Mouse (Mus musculus) midbrain, embryonic 10.5 days (tissue): ENCODE data around the gene Cyth3. TPM values are rescaled to one million over a fixed set of nuclear protein-coding genes. Genes with fewer than 3 reads are reported as not detected.

Experiments used
- DNase-seq: peaks from one replicate; pipeline ENCODE4 v3.0.0-alpha.2; 2017; ENCODE audit warnings: low spot score
- H3K27ac ChIP-seq: fragments of 300-500 bp; sonication (generic); replicated peaks from 2 replicates; pipeline ENCODE4 v1.5.1; 2016; ENCODE audit warnings: mild to moderate bottlenecking
- H3K27me3 ChIP-seq: fragments of 300-500 bp; sonication (generic); 2 replicates; pipeline ENCODE4 v1.6.1; 2016; ENCODE audit warnings: low read depth, mild to moderate bottlenecking; ENCODE audit not compliant: poor library complexity, severe bottlenecking
- H3K36me3 ChIP-seq: fragments of 300-500 bp; sonication (generic); 2 replicates; pipeline ENCODE4 v1.6.1; 2016; ENCODE audit warnings: mild to moderate bottlenecking, moderate library complexity
- H3K4me1 ChIP-seq: fragments of 300-500 bp; sonication (generic); 2 replicates; pipeline ENCODE4 v1.6.1; 2016
- H3K4me3 ChIP-seq: fragments of 300-500 bp; sonication (generic); 2 replicates; pipeline ENCODE4 v1.5.1; 2016; ENCODE audit warnings: mild to moderate bottlenecking, moderate library complexity
- H3K9me3 ChIP-seq: fragments of 300-500 bp; sonication (generic); replicated peaks from 2 replicates; pipeline ENCODE4 v1.6.1; 2016; ENCODE audit warnings: mild to moderate bottlenecking
- WGBS: fragments of 180-500 bp; shearing (Covaris S2); methylation state at CpG from one replicate; pipeline ENCODE4 v1.1.7; 2016; 5-methylcytosine and 5-hydroxymethylcytosine counted together
- polyA plus RNA-seq: library from polyadenylated mRNA; unstranded; fragments of >200 nt; fragmentation: Nextera tagmentation; extraction: Ambion mirVana; gene quantifications from 2 replicates; pipeline ENCODE4 v1.2.1, GENCODE M21; 2016

Gene Cyth3
- polyA plus RNA-seq, 1 experiment from 2014 or later, result 28.1 TPM

DNA sequence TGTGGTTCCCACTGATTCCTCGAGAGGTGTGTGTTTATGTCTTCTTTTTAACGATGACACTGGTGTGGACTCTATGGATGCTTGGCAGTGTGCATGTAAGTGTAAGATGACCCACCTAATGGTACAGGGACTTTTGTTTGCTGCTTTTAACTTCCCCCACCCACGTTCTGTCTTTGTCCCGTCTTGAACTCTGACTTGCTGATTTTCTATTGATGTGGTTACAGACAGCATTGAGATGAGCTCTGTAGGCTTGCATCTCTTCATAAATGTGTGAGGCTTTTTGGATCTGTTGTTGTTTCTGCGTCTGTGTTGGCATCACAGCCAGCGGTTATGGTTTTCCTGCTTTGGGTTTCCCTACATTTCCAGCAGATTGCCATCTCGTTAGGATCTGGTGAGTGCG is 8.5 kb downstream of the Cyth3 start:
- WGBS, result 93% methylated on average over 8 of the region's 8 CpGs
- Histone ChIP-seq H3K4me1 (peaks cover 32% of the 10 kb centered on the region), H3K27me3 (no peaks in the 10 kb centered on the region)

DNA sequence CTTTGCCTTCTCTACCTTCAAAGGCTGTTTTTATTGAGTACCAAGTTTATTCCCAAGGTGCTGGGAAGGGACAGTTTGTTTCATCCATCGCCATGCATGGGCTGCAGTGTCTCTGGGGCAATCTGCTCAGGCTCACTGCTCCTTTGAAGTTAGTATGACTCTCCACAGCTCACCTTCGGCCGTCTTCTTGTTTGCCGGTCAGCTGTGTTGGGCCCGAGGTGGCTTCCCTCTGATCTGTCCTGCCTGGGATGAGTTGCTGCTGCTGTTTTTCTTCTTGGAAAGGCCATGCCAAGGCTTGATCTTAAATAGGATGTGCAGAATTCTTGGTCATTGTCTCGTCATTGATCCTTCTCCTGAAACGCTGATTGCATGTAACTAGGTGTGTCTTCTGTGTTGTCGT is 9.3 kb downstream of the Cyth3 start:
- WGBS, result 87% methylated on average over 8 of the region's 8 CpGs
- no peak overlapping the region for H3K27ac ChIP-seq
- peaks cover 28% of the 10 kb centered on the region for H3K4me1 ChIP-seq
- 0 out of 2 replicates have a peak, but pooled peaks cover 4% of the 10 kb centered on the region for H3K9me3 ChIP-seq
- DNase-seq, result no peak
- no peaks in the 10 kb centered on the region for H3K36me3 ChIP-seq
- H3K4me3 ChIP-seq, result no peak overlapping the region
- no peaks in the 10 kb centered on the region for H3K27me3 ChIP-seq

More for the DNA sequence above, 8.5 kb downstream of the Cyth3 start:
- Histone ChIP-seq H3K36me3 (no peaks in the 10 kb centered on the region), H3K4me3 (no peak overlapping the region), H3K9me3 (0 out of 2 replicates have a peak, but pooled peaks cover 4% of the 10 kb centered on the region), H3K27ac (no peak overlapping the region)
- no peak for DNase-seq

- DNase-seq, result no peak
- WGBS, result 70% methylated on average over 9 of the region's 9 CpGs
- peaks cover 28% of the 10 kb centered on the region for H3K4me1 ChIP-seq
These were observed 10.7 kb downstream of the Cyth3 start for GRCm38 (mm10) chr5:143632674-143633557.

DNA sequence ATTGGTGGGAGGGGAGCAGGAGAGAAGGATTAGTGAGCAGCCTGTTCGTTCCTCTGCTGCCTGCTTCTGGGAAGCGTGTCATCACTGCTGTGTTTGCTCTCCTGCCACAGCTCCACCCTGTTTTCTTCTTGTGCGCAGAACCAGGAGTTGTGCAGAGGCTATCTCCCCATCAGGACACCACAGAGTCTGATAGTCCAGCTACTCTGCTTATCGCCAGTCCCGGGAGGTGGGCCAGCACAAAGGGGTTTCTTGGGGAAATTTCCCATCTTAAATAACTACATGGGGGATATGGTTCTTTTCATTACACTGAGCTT is 11.3 kb downstream of the Cyth3 start:
- Histone ChIP-seq H3K27ac (0 out of 2 replicates have a peak overlapping the region, but pooled peaks have one; percentile 23), H3K9me3 (0 out of 2 replicates have a peak, but pooled peaks cover 4% of the 10 kb centered on the region), H3K4me1 (peaks cover 28% of the 10 kb centered on the region), H3K4me3 (no peak overlapping the region), H3K27me3 (no peaks in the 10 kb centered on the region), H3K36me3 (no peaks in the 10 kb centered on the region)
- whole genome bisulfite sequencing, result 48% methylated on average over 5 of the region's 5 CpGs
- DNase-seq, result no peak

More at GRCm38 (mm10) chr5:143632674-143633557, 10.7 kb downstream of the Cyth3 start:
- H3K27me3 ChIP-seq, result no peaks in the 10 kb centered on the region
- H3K4me3 ChIP-seq, result no peak overlapping the region
- no peaks in the 10 kb centered on the region for H3K36me3 ChIP-seq
- 0 out of 2 replicates have a peak overlapping the region, but pooled peaks have one; percentile 23 for H3K27ac ChIP-seq
- 0 out of 2 replicates have a peak, but pooled peaks cover 4% of the 10 kb centered on the region for H3K9me3 ChIP-seq

DNA sequence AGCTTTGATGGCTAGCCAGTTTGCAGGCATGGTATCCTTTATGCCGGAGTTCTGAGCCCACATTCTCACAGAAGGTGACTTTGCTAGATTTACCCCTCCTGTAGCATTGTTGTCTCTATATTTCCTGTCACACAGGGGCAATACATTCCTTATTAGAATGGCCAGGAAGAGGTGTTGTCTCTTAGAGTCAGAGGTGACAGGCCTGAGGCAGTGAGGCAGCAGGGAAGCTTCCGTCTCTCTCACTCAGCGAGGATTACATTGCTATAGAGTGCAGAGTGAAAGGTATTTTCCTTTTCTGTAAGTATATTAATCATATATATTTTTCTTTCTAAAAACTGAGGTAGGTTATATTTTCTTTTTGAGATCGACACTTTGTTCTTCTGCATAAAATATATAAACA is 11.6 kb downstream of the Cyth3 start:
- Histone ChIP-seq H3K9me3 (0 out of 2 replicates have a peak, but pooled peaks cover 4% of the 10 kb centered on the region), H3K27me3 (no peaks in the 10 kb centered on the region), H3K4me3 (no peak overlapping the region), H3K4me1 (peaks cover 28% of the 10 kb centered on the region), H3K27ac (no peak overlapping the region), H3K36me3 (no peaks in the 10 kb centered on the region)
- 75% methylated on average over 4 of the region's 4 CpGs for WGBS
- no peak for DNase-seq

DNA sequence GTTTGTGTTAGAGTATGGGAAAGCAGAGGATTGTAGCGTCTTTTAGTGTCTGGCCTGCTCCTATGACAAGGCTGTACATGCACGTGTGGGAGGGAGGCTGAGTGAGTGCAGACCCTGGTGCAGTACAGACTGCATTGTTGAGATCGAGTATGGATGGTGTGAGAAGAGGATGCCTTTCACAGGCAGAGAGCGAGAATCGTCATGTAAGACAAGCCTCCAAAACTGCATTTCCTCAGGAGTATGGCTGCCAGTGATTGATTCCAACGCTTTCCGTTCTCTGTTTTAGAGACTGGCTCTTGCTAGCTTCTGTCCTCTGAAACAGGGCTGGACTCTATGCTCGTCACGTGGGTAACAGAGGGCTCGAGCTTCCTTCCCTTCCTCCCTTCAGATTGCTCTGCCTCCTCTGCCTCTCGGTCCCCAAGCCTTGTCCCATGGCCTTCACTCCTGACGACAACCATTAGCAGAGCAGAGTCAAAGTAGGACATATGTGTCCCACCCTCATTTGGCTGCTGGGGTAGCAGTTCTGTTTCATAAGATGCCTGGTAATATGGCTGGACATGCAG is 12.4 kb downstream of the Cyth3 start:
- Histone ChIP-seq H3K9me3 (0 out of 2 replicates have a peak, but pooled peaks cover 4% of the 10 kb centered on the region), H3K27ac (no peak overlapping the region; the same call in 1 of the 2 replicates), H3K27me3 (no peaks in the 10 kb centered on the region), H3K4me3 (no peak overlapping the region), H3K36me3 (no peaks in the 10 kb centered on the region), H3K4me1 (peaks cover 28% of the 10 kb centered on the region)
- no peak for DNase-seq
- WGBS, result 73% methylated on average over 12 of the region's 12 CpGs

DNA sequence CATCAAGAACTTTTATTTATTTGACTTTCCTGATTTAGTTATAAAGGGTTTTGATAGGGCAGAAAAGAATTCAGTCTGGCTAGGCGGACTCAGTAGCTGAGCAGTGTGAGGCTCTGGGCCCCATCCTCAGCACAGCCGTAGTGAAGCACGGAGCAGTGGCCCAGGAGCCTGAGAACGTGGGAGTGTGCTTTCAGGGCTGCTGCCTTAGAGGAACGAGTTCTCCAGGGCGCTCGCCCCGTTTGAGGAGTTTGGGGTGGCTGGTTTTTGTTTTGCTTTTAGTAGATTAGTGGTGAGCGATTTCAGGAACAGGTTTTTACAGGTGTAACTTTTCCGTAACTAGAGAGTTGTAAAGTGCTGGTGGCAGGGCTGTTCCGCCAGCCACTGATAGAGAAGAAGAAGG is 13.1 kb downstream of the Cyth3 start:
- H3K4me1 ChIP-seq, result peaks cover 28% of the 10 kb centered on the region

DNA sequence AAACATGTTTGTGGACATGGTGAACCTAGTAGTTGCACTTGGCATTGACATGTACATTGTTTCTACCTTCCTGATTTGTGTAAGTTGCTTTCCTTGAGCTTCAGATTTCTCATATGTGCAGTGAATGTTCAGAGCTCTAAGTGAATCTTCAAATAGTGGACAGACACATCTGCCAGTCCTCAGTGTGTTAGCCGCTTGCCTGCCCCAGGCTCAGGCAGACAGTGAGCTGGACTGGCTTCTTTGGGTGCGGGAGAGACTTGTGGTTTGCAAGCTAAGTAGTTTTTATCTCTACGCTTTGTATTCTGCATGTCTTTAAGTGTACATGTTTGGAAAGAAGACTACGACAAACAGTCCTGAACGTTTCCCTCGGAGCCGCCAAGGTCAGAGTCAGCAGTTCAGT is 13.9 kb downstream of the Cyth3 start:
- H3K4me3 ChIP-seq, result no peak overlapping the region
- H3K9me3 ChIP-seq, result no peaks in the 10 kb centered on the region
- H3K27ac ChIP-seq, result no peak overlapping the region
- no peak for DNase-seq
- no peaks in the 10 kb centered on the region for H3K36me3 ChIP-seq
- peaks cover 28% of the 10 kb centered on the region for H3K4me1 ChIP-seq
- 91% methylated on average over 7 of the region's 7 CpGs for WGBS
- no peaks in the 10 kb centered on the region for H3K27me3 ChIP-seq

More for the DNA sequence above, 13.1 kb downstream of the Cyth3 start:
- no peak overlapping the region for H3K27ac ChIP-seq
- WGBS, result 86% methylated on average over 11 of the region's 11 CpGs
- no peak overlapping the region for H3K4me3 ChIP-seq
- no peaks in the 10 kb centered on the region for H3K27me3 ChIP-seq
- H3K36me3 ChIP-seq, result no peaks in the 10 kb centered on the region
- 0 out of 2 replicates have a peak, but pooled peaks cover 2% of the 10 kb centered on the region for H3K9me3 ChIP-seq
- DNase-seq, result no peak

DNA sequence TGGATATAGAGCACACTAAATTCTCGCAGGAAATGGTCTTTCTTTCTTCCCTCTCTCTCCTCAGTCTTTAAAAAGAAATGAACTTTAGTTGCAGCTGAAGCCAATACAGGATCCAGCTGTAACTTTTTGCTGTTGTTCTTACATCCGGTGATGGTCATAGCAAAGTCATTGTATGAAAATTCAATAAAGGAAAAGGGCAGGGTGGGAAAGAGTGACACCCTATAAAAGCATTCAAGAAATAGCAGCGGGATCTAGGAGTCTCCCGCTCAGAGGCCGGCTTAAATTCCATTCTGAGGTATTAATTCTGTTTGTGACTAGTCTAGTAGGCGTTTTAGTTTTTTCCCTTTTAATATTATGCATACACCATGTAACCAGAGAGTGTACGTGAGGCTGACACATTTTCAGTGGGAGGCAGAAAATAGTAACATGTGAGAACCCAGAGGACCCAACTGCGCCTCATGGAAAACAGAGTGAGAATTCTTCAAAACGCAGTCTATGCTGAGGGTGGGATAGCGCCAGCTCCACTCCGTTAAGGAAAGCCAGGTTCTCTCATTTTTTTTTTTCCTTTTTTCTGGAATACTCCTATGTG is 15.7 kb downstream of the Cyth3 start:
- H3K27me3 ChIP-seq, result no peaks in the 10 kb centered on the region
- WGBS, result 86% methylated on average over 11 of the region's 11 CpGs
- H3K36me3 ChIP-seq, result no peaks in the 10 kb centered on the region
- no peak for DNase-seq
- H3K27ac ChIP-seq, result no peak overlapping the region
- no peaks in the 10 kb centered on the region for H3K9me3 ChIP-seq
- no peak overlapping the region for H3K4me3 ChIP-seq
- peaks cover 21% of the 10 kb centered on the region; the same call in 1 of the 2 replicates for H3K4me1 ChIP-seq

GRCm38 (mm10) chr5:143638516-143639270 is 16.4 kb downstream of the Cyth3 start:
- no peaks in the 10 kb centered on the region for H3K27me3 ChIP-seq
- DNase-seq, result no peak
- no peak overlapping the region for H3K27ac ChIP-seq
- peaks cover 13% of the 10 kb centered on the region; the same call in 1 of the 2 replicates for H3K4me1 ChIP-seq
- WGBS, result 84% methylated on average over 7 of the region's 7 CpGs
- H3K9me3 ChIP-seq, result no peaks in the 10 kb centered on the region
- no peaks in the 10 kb centered on the region for H3K36me3 ChIP-seq
- H3K4me3 ChIP-seq, result no peak overlapping the region

DNA sequence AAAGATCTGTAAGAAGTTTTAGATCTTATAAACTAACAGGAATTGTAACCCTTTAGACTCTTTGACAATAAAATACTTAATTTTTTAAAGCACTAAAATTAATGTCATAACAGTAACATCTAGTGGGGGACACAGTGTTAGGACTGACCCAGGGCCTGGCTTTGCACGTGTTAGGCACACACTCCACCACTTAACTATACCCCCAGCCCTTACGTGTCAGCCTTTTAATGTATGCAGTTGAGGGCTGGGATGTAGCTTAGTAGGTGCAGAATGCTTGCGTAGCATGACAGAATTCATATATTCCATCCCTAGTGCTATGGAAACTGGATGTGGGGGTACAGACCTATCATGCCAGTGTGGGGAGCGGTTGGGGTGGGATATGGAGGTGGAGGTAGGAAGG is 17.1 kb downstream of the Cyth3 start:
- DNase-seq, result no peak
- no peak overlapping the region for H3K4me3 ChIP-seq
- H3K27me3 ChIP-seq, result no peaks in the 10 kb centered on the region
- WGBS, result 94% methylated on average over 4 of the region's 4 CpGs
- no peak overlapping the region for H3K27ac ChIP-seq
- H3K9me3 ChIP-seq, result no peaks in the 10 kb centered on the region
- H3K4me1 ChIP-seq, result 0 out of 2 replicates have a peak, but pooled peaks cover 9% of the 10 kb centered on the region
- no peaks in the 10 kb centered on the region for H3K36me3 ChIP-seq

GRCm38 (mm10) chr5:143639810-143640209 is 17.6 kb downstream of the Cyth3 start:
- Histone ChIP-seq H3K27me3 (no peaks in the 10 kb centered on the region), H3K4me1 (0 out of 2 replicates have a peak, but pooled peaks cover 4% of the 10 kb centered on the region), H3K4me3 (no peak overlapping the region), H3K36me3 (no peaks in the 10 kb centered on the region), H3K27ac (no peak overlapping the region), H3K9me3 (no peaks in the 10 kb centered on the region)
- no peak for DNase-seq
- 87% methylated on average over 7 of the region's 7 CpGs for WGBS
